Mouse (Mus musculus) lung, postnatal 0 days (tissue): Measurements from ENCODE around the gene Ccdc85c. TPM values are rescaled to one million over a fixed set of nuclear protein-coding genes. Genes with fewer than 3 reads are reported as not detected.

Experiments used
- ATAC-seq: fragments of 200-750 bp; cut with Nextera tagmentation; 2 replicates; pipeline ENCODE4 v1.8.0; 2017; ENCODE audit warnings: moderate library complexity
- DNase-seq: peaks from one replicate; pipeline ENCODE4 v3.0.0-alpha.2; 2016; ENCODE audit warnings: low spot score
- H3K27ac ChIP-seq: fragments of 300-500 bp; sonication (generic); 2 replicates; pipeline ENCODE4 v1.5.1; 2014; ENCODE audit warnings: antibody characterized with exemption, mild to moderate bottlenecking, low read length, mixed read lengths
- H3K27me3 ChIP-seq: fragments of 300-500 bp; sonication (generic); replicated peaks from 2 replicates; pipeline ENCODE4 v1.6.1; 2014; ENCODE audit warnings: low read length, mixed read lengths; ENCODE audit not compliant: insufficient read depth
- H3K36me3 ChIP-seq: fragments of 300-500 bp; sonication (generic); 2 replicates; pipeline ENCODE4 v1.6.1; 2014; ENCODE audit warnings: low read length, mixed read lengths; ENCODE audit not compliant: insufficient read depth
- H3K4me1 ChIP-seq: fragments of 300-500 bp; sonication (generic); 2 replicates; pipeline ENCODE4 v1.6.1; 2014; ENCODE audit warnings: antibody characterized with exemption, low read depth, low read length, mixed read lengths; ENCODE audit not compliant: insufficient read depth
- H3K4me2 ChIP-seq: fragments of 300-500 bp; sonication (generic); replicated peaks from 2 replicates; pipeline ENCODE4 v1.6.1; 2014; ENCODE audit warnings: low read depth, mild to moderate bottlenecking, low read length, moderate library complexity, mixed read lengths
- H3K4me3 ChIP-seq: fragments of 300-500 bp; sonication (generic); 2 replicates; pipeline ENCODE4 v1.5.1; 2014; ENCODE audit warnings: low read depth, low read length
- H3K9ac ChIP-seq: fragments of 300-500 bp; sonication (generic); replicated peaks from 2 replicates; pipeline ENCODE4 v1.6.1; 2014; ENCODE audit warnings: low read depth, mild to moderate bottlenecking
- H3K9me3 ChIP-seq: fragments of 300-500 bp; sonication (generic); 2 replicates; pipeline ENCODE4 v1.6.1; 2016; ENCODE audit warnings: low read length, mixed read lengths
- CTCF ChIP-seq: IDR thresholded peaks from 2 replicates; pipeline ENCODE4 v1.5.1; 2016; ENCODE audit warnings: antibody characterized with exemption, mild to moderate bottlenecking
- EP300 ChIP-seq: IDR thresholded peaks from 2 replicates; pipeline ENCODE4 v1.6.1; 2016; ENCODE audit warnings: antibody characterized with exemption, mild to moderate bottlenecking, control low read depth
- WGBS: fragments of 180-500 bp; shearing (Covaris S2); extraction: QIAGEN DNeasy Blood & Tissue Kit; methylation state at CpG from one replicate; pipeline ENCODE4 v1.1.7; 2014; 5-methylcytosine and 5-hydroxymethylcytosine counted together
- polyA plus RNA-seq: library from polyadenylated mRNA; unstranded; fragments of >200 nt; fragmentation: Nextera tagmentation; extraction: Ambion mirVana; gene quantifications from 2 replicates; pipeline ENCODE4 v1.2.1, GENCODE M21; 2015

The Ccdc85c gene
- polyA plus RNA-seq, 1 experiment from 2014 or later: 4.5 TPM

GRCm38 (mm10) chr12:108213090-108214041, 61.9 kb downstream of the Ccdc85c start:
- Histone ChIP-seq H3K36me3 (no peaks in the 10 kb centered on the region), H3K27me3 (no peaks in the 10 kb centered on the region), H3K4me2 (no peak overlapping the region), H3K9ac (no peak overlapping the region), H3K4me1 (no peaks in the 10 kb centered on the region; the same call in 1 of the 2 replicates), H3K4me3 (no peak overlapping the region), H3K27ac (0 out of 2 replicates have a peak overlapping the region, but pooled peaks have one; percentile 6), H3K9me3 (no peaks in the 10 kb centered on the region)
- DNase-seq (no peak), ATAC-seq (peak; percentile 31; the same call in 1 of the 2 replicates)
- TF ChIP-seq EP300: no peak
- TF ChIP-seq CTCF: no peak
- WGBS: 47% methylated on average over 18 of the region's 18 CpGs

- H3K4me3 ChIP-seq: no peak overlapping the region
- H3K4me1 ChIP-seq: no peaks in the 10 kb centered on the region
- no peak overlapping the region for H3K27ac ChIP-seq
- no peak overlapping the region for H3K4me2 ChIP-seq
- H3K36me3 ChIP-seq: no peaks in the 10 kb centered on the region
- H3K27me3 ChIP-seq: no peaks in the 10 kb centered on the region
- 65% methylated on average over 6 of the region's 6 CpGs for WGBS
- ATAC-seq: no peak
- no peak for TF ChIP-seq EP300
- TF ChIP-seq CTCF: no peak
- no peak overlapping the region for H3K9ac ChIP-seq
- no peaks in the 10 kb centered on the region for H3K9me3 ChIP-seq
- DNase-seq: no peak
These were observed 62.7 kb downstream of the Ccdc85c start for GRCm38 (mm10) chr12:108212476-108212875.

- DNase-seq: no peak
- 22% methylated on average over 5 of the region's 5 CpGs for WGBS
- no peaks in the 10 kb centered on the region for H3K4me1 ChIP-seq
These were observed 63.2 kb downstream of the Ccdc85c start for GRCm38 (mm10) chr12:108212071-108212470.

GRCm38 (mm10) chr12:108210623-108211022, 64.6 kb downstream of the Ccdc85c start:
- Histone ChIP-seq H3K4me1 (no peaks in the 10 kb centered on the region), H3K27ac (no peak overlapping the region), H3K4me2 (no peak overlapping the region), H3K9me3 (no peaks in the 10 kb centered on the region), H3K36me3 (no peaks in the 10 kb centered on the region), H3K9ac (no peak overlapping the region), H3K27me3 (no peaks in the 10 kb centered on the region), H3K4me3 (no peak overlapping the region)
- ATAC-seq (no peak), DNase-seq (no peak)
- TF ChIP-seq EP300: no peak
- WGBS: 83% methylated on average over 15 of the region's 15 CpGs

More at GRCm38 (mm10) chr12:108212071-108212470, 63.2 kb downstream of the Ccdc85c start:
- TF ChIP-seq EP300 (no peak), CTCF (no peak)
- H3K4me3 ChIP-seq: no peak overlapping the region
- no peak overlapping the region for H3K27ac ChIP-seq
- no peaks in the 10 kb centered on the region for H3K27me3 ChIP-seq
- H3K36me3 ChIP-seq: no peaks in the 10 kb centered on the region
- H3K9ac ChIP-seq: no peak overlapping the region
- no peaks in the 10 kb centered on the region for H3K9me3 ChIP-seq
- ATAC-seq: no peak
- H3K4me2 ChIP-seq: no peak overlapping the region

GRCm38 (mm10) chr12:108208726-108209438, 66.3 kb downstream of the Ccdc85c start:
- no peaks in the 10 kb centered on the region for H3K4me1 ChIP-seq

GRCm38 (mm10) chr12:108208216-108208615, 67.0 kb downstream of the Ccdc85c start:
- H3K27me3 ChIP-seq: no peaks in the 10 kb centered on the region
- H3K4me2 ChIP-seq: no peak overlapping the region
- no peaks in the 10 kb centered on the region for H3K4me1 ChIP-seq
- no peak overlapping the region for H3K9ac ChIP-seq
- 94% methylated on average over 9 of the region's 9 CpGs for WGBS
- ATAC-seq: no peak
- TF ChIP-seq CTCF: no peak
- TF ChIP-seq EP300: no peak
- no peaks in the 10 kb centered on the region for H3K36me3 ChIP-seq
- no peaks in the 10 kb centered on the region for H3K9me3 ChIP-seq
- no peak overlapping the region for H3K4me3 ChIP-seq
- no peak overlapping the region for H3K27ac ChIP-seq
- no peak for DNase-seq

More at GRCm38 (mm10) chr12:108208726-108209438, 66.3 kb downstream of the Ccdc85c start:
- TF ChIP-seq CTCF: peak; percentile 89
- TF ChIP-seq EP300: no peak
- no peak overlapping the region for H3K4me2 ChIP-seq
- H3K36me3 ChIP-seq: no peaks in the 10 kb centered on the region
- WGBS: 26% methylated on average over 13 of the region's 13 CpGs
- no peaks in the 10 kb centered on the region for H3K27me3 ChIP-seq
- DNase-seq (peak; percentile 78), ATAC-seq (peak; percentile 59)
- H3K9me3 ChIP-seq: no peaks in the 10 kb centered on the region
- no peak overlapping the region for H3K27ac ChIP-seq
- no peak overlapping the region for H3K4me3 ChIP-seq
- H3K9ac ChIP-seq: no peak overlapping the region
